Mouse (Mus musculus) liver, adult 2 months (tissue): ENCODE data around the gene Dlgap4.

Source experiments
- CTCF ChIP-seq: fragments of 200-500 bp; IDR thresholded peaks from 2 replicates; pipeline ENCODE4 v1.5.1; 2011; ENCODE audit warnings: low read depth, low read length, control low read depth
- POLR2A ChIP-seq: fragments of 200-500 bp; IDR thresholded peaks from 2 replicates; pipeline ENCODE4 v1.6.1; 2011; ENCODE audit warnings: low read length, control low read depth; ENCODE audit not compliant: insufficient read depth; ENCODE audit errors: extremely low read depth

- TF ChIP-seq POLR2A (no peak), CTCF (no peak)
Observed at GRCm38 (mm10) chr2:156741265-156741664, 127.8 kb downstream of the Dlgap4 start.
